Mouse (Mus musculus): Measurements from ENCODE around the gene Vars2.

Vars2 gene

GRCm38 (mm10) chr17:35626537-35626936 is 40.9 kb downstream of the Vars2 start, which contains the start of gene Gm9573:
Gm9573 (minus strand) TSS chr17:35626637.
- no peak for DNase-seq

- DNase-seq: no peak
Observed at GRCm38 (mm10) chr17:35617127-35617526, 50.3 kb downstream of the Vars2 start.

Data from thymus, adult 18-20 months (tissue).